Mouse (Mus musculus) liver, embryonic 12.5 days (tissue): ENCODE results near the gene Gpr45. TPM values are rescaled to one million over a fixed set of nuclear protein-coding genes. Genes with fewer than 3 reads are reported as not detected.
A peak's percentile ranks its signal among the peaks of the same experiment; 100 is the strongest.

ENCODE experiments used
- ATAC-seq: fragments of 200-750 bp; cut with Nextera tagmentation; 2 replicates; pipeline ENCODE4 v1.8.0; 2017; ENCODE audit warnings: moderate number of reproducible peaks, mild to moderate bottlenecking, moderate library complexity
- H3K27ac ChIP-seq: fragments of 300-500 bp; sonication (generic); 2 replicates; pipeline ENCODE4 v1.5.1; 2016; ENCODE audit warnings: mild to moderate bottlenecking
- H3K27me3 ChIP-seq: fragments of 300-500 bp; sonication (generic); replicated peaks from 2 replicates; pipeline ENCODE4 v1.6.1; 2016; ENCODE audit warnings: mild to moderate bottlenecking, moderate library complexity
- H3K36me3 ChIP-seq: fragments of 300-500 bp; sonication (generic); 2 replicates; pipeline ENCODE4 v1.6.1; 2016; ENCODE audit warnings: mild to moderate bottlenecking, moderate library complexity
- H3K4me1 ChIP-seq: fragments of 300-500 bp; sonication (generic); 2 replicates; pipeline ENCODE4 v1.6.1; 2016
- H3K4me2 ChIP-seq: fragments of 300-500 bp; sonication (generic); 2 replicates; pipeline ENCODE4 v1.6.1; 2016; ENCODE audit warnings: mild to moderate bottlenecking, moderate library complexity
- H3K4me3 ChIP-seq: fragments of 300-500 bp; sonication (generic); 2 replicates; pipeline ENCODE4 v1.5.1; 2016; ENCODE audit warnings: mild to moderate bottlenecking, moderate library complexity
- H3K9ac ChIP-seq: fragments of 300-500 bp; sonication (generic); 2 replicates; pipeline ENCODE4 v1.6.1; 2016; ENCODE audit warnings: mild to moderate bottlenecking, moderate library complexity
- H3K9me3 ChIP-seq: fragments of 300-500 bp; sonication (generic); replicated peaks from 2 replicates; pipeline ENCODE4 v1.6.1; 2016; ENCODE audit warnings: mild to moderate bottlenecking, moderate library complexity
- WGBS: fragments of 180-500 bp; shearing (Covaris S2); methylation state at CpG from one replicate; pipeline ENCODE4 v1.1.7; 2016; ENCODE audit not compliant: insufficient replicate concordance; 5-methylcytosine and 5-hydroxymethylcytosine counted together
- microRNA-seq: library from miRNA; unstranded; fragments of <30 nt; microRNA quantifications from one replicate; pipeline ENCODE4, GENCODE M21; 2017
- polyA plus RNA-seq: library from polyadenylated mRNA; unstranded; fragments of >200 nt; fragmentation: Nextera tagmentation; extraction: Ambion mirVana; gene quantifications from 2 replicates; pipeline ENCODE4 v1.2.1, GENCODE M21; 2016

The Gpr45 gene
- polyA plus RNA-seq, 1 experiment from 2014 or later: 0.56 TPM

DNA sequence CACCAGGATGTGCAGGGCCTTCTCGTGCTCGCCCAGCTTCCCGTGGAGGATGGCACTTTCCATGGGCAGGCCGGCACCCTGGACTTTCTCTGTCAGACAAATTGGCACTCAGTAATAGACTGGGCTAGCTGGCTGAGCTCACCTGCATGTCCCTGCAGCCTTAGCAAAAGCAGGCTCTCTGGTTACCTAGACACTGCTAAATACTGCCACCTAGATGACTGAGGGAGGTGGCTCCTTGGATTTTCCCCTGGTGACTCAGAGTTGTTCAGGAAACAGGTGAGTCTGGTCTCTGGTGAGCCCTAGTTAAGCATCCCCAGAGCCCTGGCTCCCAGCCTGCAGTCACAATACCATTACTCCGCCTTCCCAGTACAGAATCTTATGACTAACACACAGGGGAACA is 99.2 kb downstream of the Gpr45 start:
- H3K9ac ChIP-seq: no peak overlapping the region
- 84% methylated on average over 5 of the region's 5 CpGs for WGBS
- no peak overlapping the region for H3K4me2 ChIP-seq
- ATAC-seq: no peak
- H3K36me3 ChIP-seq: peaks cover 77% of the 10 kb centered on the region
- no peak overlapping the region for H3K4me3 ChIP-seq
- H3K9me3 ChIP-seq: no peaks in the 10 kb centered on the region
- no peaks in the 10 kb centered on the region for H3K4me1 ChIP-seq
- H3K27me3 ChIP-seq: no peaks in the 10 kb centered on the region
- no peak overlapping the region for H3K27ac ChIP-seq

DNA sequence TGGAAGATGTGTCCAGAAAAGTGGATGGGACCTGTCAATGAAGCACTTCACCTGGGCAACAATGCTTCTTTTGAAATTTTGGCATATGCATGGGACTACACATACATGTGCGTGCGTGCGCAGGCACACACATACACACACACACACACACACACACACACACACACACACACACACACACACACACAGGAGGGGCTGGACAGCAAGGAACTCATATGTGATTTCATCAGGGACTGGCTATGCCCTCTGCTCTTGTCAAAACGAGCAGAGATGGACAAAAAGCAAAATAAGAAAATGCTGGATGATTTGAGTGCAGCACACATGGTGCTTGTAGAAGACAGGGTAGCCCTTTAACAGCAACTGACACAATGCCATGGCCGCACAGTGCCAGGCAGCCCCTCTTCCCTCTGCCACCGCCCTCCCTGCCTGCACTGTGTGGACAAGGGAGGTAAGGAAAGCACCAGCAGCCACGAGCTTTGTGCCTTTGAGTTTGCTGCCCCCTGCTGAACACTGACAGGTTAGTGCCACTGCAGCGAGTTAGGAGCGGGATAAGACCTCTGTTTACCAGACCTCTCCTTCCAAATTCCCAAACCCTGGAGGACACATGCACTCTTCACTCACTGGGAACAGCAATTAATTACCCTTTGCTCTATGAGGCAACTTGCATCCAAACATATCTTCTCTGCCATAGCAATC is 113.1 kb downstream of the Gpr45 start:
- Histone ChIP-seq H3K27ac (no peak overlapping the region), H3K4me3 (no peak overlapping the region), H3K9me3 (no peaks in the 10 kb centered on the region), H3K27me3 (no peaks in the 10 kb centered on the region), H3K9ac (no peak overlapping the region), H3K36me3 (peaks cover 65% of the 10 kb centered on the region), H3K4me1 (no peaks in the 10 kb centered on the region), H3K4me2 (no peak overlapping the region)
- WGBS: 62% methylated on average over 9 of the region's 9 CpGs
- 0 out of 2 replicates have a peak, but pooled peaks have one; percentile 42 for ATAC-seq

DNA sequence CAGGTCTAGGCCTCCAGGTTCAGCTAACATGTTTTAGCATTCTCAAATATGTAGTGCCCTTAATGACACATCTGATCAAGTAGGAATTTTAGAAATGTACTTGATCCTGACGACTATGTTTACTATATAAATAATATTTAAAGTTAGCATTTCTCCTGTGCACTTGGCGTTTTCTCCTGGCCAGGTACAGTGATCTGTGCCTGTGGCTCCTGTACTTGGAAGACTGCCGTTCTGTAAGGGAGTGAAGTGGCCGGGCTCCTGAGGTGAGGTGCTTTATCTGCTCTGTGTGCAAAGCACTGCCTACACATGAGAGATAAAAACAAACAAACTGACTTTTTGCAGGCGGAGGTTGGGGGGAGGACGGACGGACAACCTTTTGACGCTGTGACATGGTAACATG is 113.9 kb downstream of the Gpr45 start:
- 68% methylated on average over 8 of the region's 8 CpGs for WGBS
- no peak for ATAC-seq

DNA sequence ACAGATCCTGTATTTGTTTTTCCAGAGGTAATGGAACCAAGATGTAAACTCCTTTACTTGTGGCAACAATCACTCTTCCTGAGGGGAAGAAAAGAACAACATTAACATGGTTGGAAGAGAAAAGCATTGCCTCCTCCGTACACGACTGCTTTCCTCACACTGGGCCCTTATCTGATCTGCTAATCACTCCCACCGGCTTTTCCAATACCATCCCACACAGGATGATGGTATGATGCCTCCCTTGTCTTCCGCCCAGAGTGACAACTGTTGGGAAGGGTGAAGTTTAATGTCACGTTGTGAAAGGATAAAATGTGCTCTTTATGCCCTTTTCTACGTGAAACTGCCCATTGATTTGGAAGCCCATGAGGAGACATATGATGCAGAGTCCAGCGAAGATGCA is 114.9 kb downstream of the Gpr45 start:
- H3K4me2 ChIP-seq: no peak overlapping the region
- no peak overlapping the region for H3K4me3 ChIP-seq
- peaks cover 62% of the 10 kb centered on the region for H3K36me3 ChIP-seq
- H3K27me3 ChIP-seq: no peaks in the 10 kb centered on the region
- no peaks in the 10 kb centered on the region for H3K4me1 ChIP-seq
- H3K9me3 ChIP-seq: no peaks in the 10 kb centered on the region
- H3K9ac ChIP-seq: no peak overlapping the region
- WGBS: 66% methylated on average over 7 of the region's 7 CpGs
- H3K27ac ChIP-seq: no peak overlapping the region
- ATAC-seq: no peak

More for the DNA sequence above, 113.9 kb downstream of the Gpr45 start:
- no peaks in the 10 kb centered on the region for H3K27me3 ChIP-seq
- H3K9ac ChIP-seq: no peak overlapping the region
- no peak overlapping the region for H3K4me3 ChIP-seq
- no peaks in the 10 kb centered on the region for H3K9me3 ChIP-seq
- no peak overlapping the region for H3K27ac ChIP-seq
- no peak overlapping the region for H3K4me2 ChIP-seq
- H3K36me3 ChIP-seq: peaks cover 66% of the 10 kb centered on the region
- H3K4me1 ChIP-seq: no peaks in the 10 kb centered on the region

- no peak overlapping the region for H3K9ac ChIP-seq
- H3K4me3 ChIP-seq: no peak overlapping the region
- H3K4me1 ChIP-seq: no peaks in the 10 kb centered on the region
- H3K36me3 ChIP-seq: peaks cover 62% of the 10 kb centered on the region
- H3K4me2 ChIP-seq: no peak overlapping the region
- H3K27me3 ChIP-seq: no peaks in the 10 kb centered on the region
- no peak overlapping the region for H3K27ac ChIP-seq
- WGBS: 63% methylated on average over 5 of the region's 5 CpGs
- no peaks in the 10 kb centered on the region for H3K9me3 ChIP-seq
- peak; percentile 27; the same call in 1 of the 2 replicates for ATAC-seq
Observed at GRCm38 (mm10) chr1:43070726-43071125, 118.1 kb downstream of the Gpr45 start.

DNA sequence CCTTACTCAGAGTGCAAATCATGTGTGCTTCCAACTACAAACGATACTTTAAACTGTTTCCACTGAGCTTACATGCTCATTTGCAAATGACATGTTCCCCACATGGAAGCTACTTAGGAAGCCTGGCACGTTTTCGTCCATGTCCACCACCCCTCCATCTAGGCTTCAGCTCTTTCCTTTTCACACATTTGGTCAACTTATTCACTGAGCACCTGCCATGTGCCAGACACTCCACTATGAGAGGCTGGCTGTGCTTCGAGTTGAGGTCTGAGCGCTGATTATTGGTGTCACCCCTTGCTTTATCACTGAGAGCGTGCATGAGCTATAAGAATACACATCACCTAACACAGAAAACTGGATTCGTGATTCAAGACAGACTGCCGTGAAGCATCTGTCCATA is 119.4 kb downstream of the Gpr45 start:
- no peak for ATAC-seq
- Histone ChIP-seq H3K27ac (no peak overlapping the region), H3K9me3 (no peaks in the 10 kb centered on the region), H3K4me2 (no peak overlapping the region), H3K4me3 (no peak overlapping the region), H3K4me1 (no peaks in the 10 kb centered on the region), H3K36me3 (peaks cover 59% of the 10 kb centered on the region), H3K9ac (no peak overlapping the region), H3K27me3 (no peaks in the 10 kb centered on the region)
- 87% methylated on average over 8 of the region's 8 CpGs for WGBS

DNA sequence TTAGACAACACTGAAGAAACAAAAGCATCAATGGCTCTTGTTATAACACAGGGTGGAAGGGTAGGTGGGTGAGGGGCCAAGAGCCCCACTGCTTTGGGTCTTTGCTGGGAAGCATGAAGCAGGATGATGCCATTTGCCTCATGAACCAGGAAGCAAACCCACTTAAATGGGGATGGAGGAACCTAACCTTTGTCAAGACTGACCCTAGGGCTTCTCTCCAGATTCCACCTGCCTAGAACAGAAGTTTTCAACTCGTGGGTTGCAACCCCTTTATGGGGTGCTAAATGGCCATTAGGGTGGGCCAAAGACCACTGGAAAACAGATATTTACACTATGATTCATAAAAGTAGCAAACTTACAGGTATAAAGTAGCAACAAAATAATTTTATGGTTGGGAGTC is 119.9 kb downstream of the Gpr45 start:
- H3K27me3 ChIP-seq: no peaks in the 10 kb centered on the region
- no peak for ATAC-seq
- H3K4me2 ChIP-seq: no peak overlapping the region
- H3K36me3 ChIP-seq: peaks cover 54% of the 10 kb centered on the region
- H3K9me3 ChIP-seq: no peaks in the 10 kb centered on the region
- no peak overlapping the region for H3K9ac ChIP-seq
- 58% methylated on average over 1 of the region's 1 CpGs for WGBS
- no peaks in the 10 kb centered on the region for H3K4me1 ChIP-seq
- H3K27ac ChIP-seq: no peak overlapping the region
- H3K4me3 ChIP-seq: no peak overlapping the region

DNA sequence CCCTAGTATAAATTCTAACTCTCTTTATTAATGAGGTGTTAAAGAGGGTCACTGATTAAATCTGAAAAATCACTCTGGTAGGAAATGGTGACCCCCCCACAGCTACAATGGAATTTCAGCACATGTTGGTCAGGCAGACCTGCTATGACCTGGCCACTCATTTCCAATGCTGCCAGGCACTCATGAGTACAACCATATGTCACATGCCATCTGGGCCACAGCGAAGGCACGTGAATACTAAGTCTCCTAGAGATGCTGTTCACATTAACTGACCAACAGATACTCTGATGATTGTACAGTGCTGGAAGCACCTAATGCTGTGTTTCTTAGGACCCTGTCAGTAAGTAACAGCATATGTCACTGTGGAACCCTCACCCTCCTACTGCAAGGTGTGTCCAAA is 122.1 kb downstream of the Gpr45 start:
- Histone ChIP-seq H3K36me3 (peaks cover 51% of the 10 kb centered on the region), H3K27me3 (no peaks in the 10 kb centered on the region), H3K4me2 (no peak overlapping the region), H3K27ac (no peak overlapping the region), H3K9me3 (no peaks in the 10 kb centered on the region), H3K4me1 (no peaks in the 10 kb centered on the region), H3K4me3 (no peak overlapping the region), H3K9ac (no peak overlapping the region)
- 82% methylated on average over 2 of the region's 2 CpGs for WGBS
- ATAC-seq: no peak

DNA sequence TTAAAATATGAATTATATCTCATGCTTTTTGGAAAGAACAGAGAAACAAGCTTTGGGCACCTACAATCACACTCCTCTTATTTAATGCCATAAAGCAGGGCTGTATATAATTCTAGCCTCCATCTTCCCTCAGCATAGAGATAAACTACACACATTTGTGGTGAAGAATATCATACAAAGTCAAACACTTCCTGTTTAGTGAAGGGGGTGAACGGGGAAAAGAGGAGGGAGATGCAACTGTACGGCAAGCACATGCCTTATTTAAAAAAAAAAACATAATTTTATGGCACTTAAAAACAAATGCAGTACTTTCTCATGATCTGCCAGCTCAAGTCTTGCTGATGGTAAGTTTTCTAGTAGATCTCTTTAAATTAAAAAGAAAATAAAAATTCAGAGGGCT is 125.5 kb downstream of the Gpr45 start:
- no peak overlapping the region for H3K27ac ChIP-seq
- H3K4me3 ChIP-seq: no peak overlapping the region
- no peak overlapping the region for H3K9ac ChIP-seq
- no peaks in the 10 kb centered on the region for H3K27me3 ChIP-seq
- H3K4me2 ChIP-seq: no peak overlapping the region
- WGBS: 46% methylated on average over 2 of the region's 2 CpGs
- H3K4me1 ChIP-seq: peaks cover 5% of the 10 kb centered on the region; the same call in 1 of the 2 replicates
- H3K36me3 ChIP-seq: peaks cover 34% of the 10 kb centered on the region
- H3K9me3 ChIP-seq: no peaks in the 10 kb centered on the region
- ATAC-seq: no peak

DNA sequence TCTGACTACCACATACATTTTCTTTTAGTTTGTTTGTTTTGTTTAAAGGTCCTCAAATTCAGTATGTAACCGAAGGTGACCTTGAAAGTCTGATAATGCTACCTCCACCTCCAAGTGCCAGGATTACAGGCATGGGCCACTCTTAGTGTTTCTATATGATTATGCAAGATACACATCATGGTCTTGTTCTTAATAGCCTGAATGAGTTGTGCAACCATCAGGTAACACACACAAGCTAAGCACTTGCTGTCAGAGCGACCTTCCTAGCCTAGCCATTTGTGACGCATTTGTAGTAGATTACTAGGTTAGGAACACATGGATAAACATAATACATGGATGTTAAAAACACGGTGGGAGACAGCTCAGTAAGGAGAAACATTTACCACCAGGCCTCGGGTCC is 130.3 kb downstream of the Gpr45 start:
- Histone ChIP-seq H3K4me2 (no peak overlapping the region), H3K4me3 (no peak overlapping the region), H3K9ac (no peak overlapping the region), H3K9me3 (no peaks in the 10 kb centered on the region), H3K36me3 (peaks cover 11% of the 10 kb centered on the region), H3K4me1 (peaks cover 6% of the 10 kb centered on the region; the same call in 1 of the 2 replicates), H3K27me3 (no peaks in the 10 kb centered on the region), H3K27ac (no peak overlapping the region)
- no peak for ATAC-seq
- 72% methylated on average over 5 of the region's 5 CpGs for WGBS

Small RNAs within 50 kb of the gene (microRNA-seq; reads per million reads assigned to microRNA genes)
- not detected for gene Gm24001

Other genes with a start within 250 kb of the Gpr45 start
- gene Mrps9, start 101.6 kb upstream of the Gpr45 start, polyA plus RNA-seq: 34.8 and 38.0 TPM in 2 replicates
- 6.1 and 6.7 TPM in 2 replicates for gene Tgfbrap1, start 145.8 kb downstream of the Gpr45 start, polyA plus RNA-seq
- gene AI597479, start 145.8 kb downstream of the Gpr45 start, polyA plus RNA-seq: 12.5 and 14.2 TPM in 2 replicates
- gene Fhl2, start 244.1 kb downstream of the Gpr45 start, polyA plus RNA-seq: 5.6 and 6.0 TPM in 2 replicates